Mouse (Mus musculus) telencephalon, adult 2 months (tissue): ENCODE results near the gene Ap2m1.
A peak's percentile ranks its signal among the peaks of the same experiment; 100 is the strongest.
"Not testable (repeated sequence)": the region's sequence is repeated elsewhere in the genome, so short reads cannot be mapped to it uniquely, and the experiment has no call there.

Experiments
- DNase-seq: peaks from one replicate; pipeline ENCODE4 v3.0.0-alpha.2; 2011; ENCODE audit warnings: low read depth, low spot score

Ap2m1 gene

GRCm38 (mm10) chr16:20535296-20536080 lies at the start of gene Ap2m1:
Gene Ap2m1, plus strand, starts transcription at chr16:20535478.
- DNase-seq, result peak; percentile 100

- no peak for DNase-seq
These were observed 49.2 kb upstream of the Ap2m1 start for GRCm38 (mm10) chr16:20486048-20486447.

GRCm38 (mm10) chr16:20488151-20488550 lies 47.1 kb upstream of the Ap2m1 start:
- no peak for DNase-seq

- DNase-seq, result not testable (repeated sequence)
These were observed 46.5 kb upstream of the Ap2m1 start for GRCm38 (mm10) chr16:20488751-20489150.

GRCm38 (mm10) chr16:20489233-20489632 lies 46.0 kb upstream of the Ap2m1 start:
- no peak for DNase-seq

- DNase-seq, result no peak
These were observed 44.7 kb upstream of the Ap2m1 start for GRCm38 (mm10) chr16:20490581-20490980.

GRCm38 (mm10) chr16:20491301-20491700 lies 44.0 kb upstream of the Ap2m1 start:
- DNase-seq, result no peak

- no peak for DNase-seq
These were observed 41.8 kb upstream of the Ap2m1 start for GRCm38 (mm10) chr16:20493452-20493851.

GRCm38 (mm10) chr16:20496671-20497600 lies 38.3 kb upstream of the Ap2m1 start:
- no peak for DNase-seq

- no peak for DNase-seq
These were observed 37.1 kb upstream of the Ap2m1 start for GRCm38 (mm10) chr16:20497980-20498676.

- peak; percentile 97 for DNase-seq
These were observed 36.4 kb upstream of the Ap2m1 start, which contains the start of gene Eif2b5 for GRCm38 (mm10) chr16:20498677-20499475. Gene Eif2b5, plus strand, starts transcription at chr16:20498817.

GRCm38 (mm10) chr16:20506000-20506399 lies 29.3 kb upstream of the Ap2m1 start:
- DNase-seq, result peak; percentile 26

GRCm38 (mm10) chr16:20509349-20509748 lies 25.9 kb upstream of the Ap2m1 start:
- no peak for DNase-seq

- no peak for DNase-seq
These were observed 23.9 kb upstream of the Ap2m1 start for GRCm38 (mm10) chr16:20511277-20511847.

- no peak for DNase-seq
These were observed 19.2 kb upstream of the Ap2m1 start for GRCm38 (mm10) chr16:20516032-20516431.

- peak; percentile 72 for DNase-seq
These were observed 18.5 kb upstream of the Ap2m1 start, which contains the start of gene Dvl3 for GRCm38 (mm10) chr16:20516726-20517201. Gene Dvl3, plus strand, starts transcription at chr16:20516982.

GRCm38 (mm10) chr16:20517216-20517615 lies 18.1 kb upstream of the Ap2m1 start:
- no peak for DNase-seq

- DNase-seq, result no peak
These were observed 17.4 kb upstream of the Ap2m1 start for GRCm38 (mm10) chr16:20517701-20518374.

- no peak for DNase-seq
These were observed 11.4 kb upstream of the Ap2m1 start for GRCm38 (mm10) chr16:20523886-20524285.

GRCm38 (mm10) chr16:20528779-20529178 lies 6.5 kb upstream of the Ap2m1 start:
- no peak for DNase-seq
